Mouse (Mus musculus) adrenal gland, adult 2 months (tissue): Measurements from ENCODE around the gene Polr3gl. TPM values are rescaled to one million over a fixed set of nuclear protein-coding genes. Genes with fewer than 3 reads are reported as not detected.

Source experiments
- DNase-seq: peaks from one replicate; pipeline ENCODE4 v3.0.0; 2021
- polyA plus RNA-seq: library from polyadenylated mRNA; depleted of rRNA; stranded (reverse); fragments of >200 nt; gene quantifications from 2 replicates; pipeline ENCODE4 v1.2.3, GENCODE M21; 2012
- total RNA-seq, 2 experiments: library from RNA; stranded (reverse); gene quantifications; 2 replicates each; pipeline ENCODE4 v1.2.3; 2021

Polr3gl gene
- total and polyA plus RNA-seq, 3 experiments, result 21.4 to 38.5 (median 32.5) TPM

- peak; percentile 74 for DNase-seq
Measured at GRCm38 (mm10) chr3:96573611-96574511, 20.1 kb downstream of the Polr3gl start.

- no peak for DNase-seq
Measured at GRCm38 (mm10) chr3:96571896-96572698, 21.9 kb downstream of the Polr3gl start.

GRCm38 (mm10) chr3:96571336-96571735 lies 22.6 kb downstream of the Polr3gl start:
- DNase-seq, result no peak

- DNase-seq, result no peak
Measured at GRCm38 (mm10) chr3:96570643-96571042, 23.3 kb downstream of the Polr3gl start.

- DNase-seq, result no peak
Measured at GRCm38 (mm10) chr3:96569966-96570605, 23.9 kb downstream of the Polr3gl start.

GRCm38 (mm10) chr3:96569506-96569905 lies 24.5 kb downstream of the Polr3gl start:
- no peak for DNase-seq

GRCm38 (mm10) chr3:96568605-96569004 lies 25.4 kb downstream of the Polr3gl start:
- no peak for DNase-seq

- no peak for DNase-seq
Measured at GRCm38 (mm10) chr3:96566661-96567450, 27.1 kb downstream of the Polr3gl start.

- no peak for DNase-seq
Measured at GRCm38 (mm10) chr3:96565105-96565504, 28.9 kb downstream of the Polr3gl start.

- DNase-seq, result peak; percentile 56
Measured at GRCm38 (mm10) chr3:96564633-96565032, 29.3 kb downstream of the Polr3gl start.

- DNase-seq, result no peak
Measured at GRCm38 (mm10) chr3:96563911-96564632, 29.9 kb downstream of the Polr3gl start.

GRCm38 (mm10) chr3:96563267-96563666 lies 30.7 kb downstream of the Polr3gl start:
- DNase-seq, result no peak

- DNase-seq, result no peak
Measured at GRCm38 (mm10) chr3:96561946-96562681, 31.9 kb downstream of the Polr3gl start.

GRCm38 (mm10) chr3:96560881-96561668 lies 32.9 kb downstream of the Polr3gl start:
- DNase-seq, result no peak

GRCm38 (mm10) chr3:96559911-96560850 lies 33.8 kb downstream of the Polr3gl start:
- no peak for DNase-seq

GRCm38 (mm10) chr3:96559398-96559910 lies 34.5 kb downstream of the Polr3gl start:
- no peak for DNase-seq

GRCm38 (mm10) chr3:96558668-96559196 lies 35.2 kb downstream of the Polr3gl start:
- no peak for DNase-seq

GRCm38 (mm10) chr3:96558159-96558558 lies 35.8 kb downstream of the Polr3gl start:
- DNase-seq, result no peak
